Mouse (Mus musculus) T-helper 2 cell (primary cell): ENCODE results near the gene Crtc1.

ENCODE experiments used
- in situ Hi-C: fragments of 300-600 bp; cut with MboI, MseI; formaldehyde crosslinking; loops from one replicate; pipeline ENCODE4 v1.15.1; 2025; ENCODE audit warnings: high pct_unique_total_duplicates

Crtc1 gene

DNA sequence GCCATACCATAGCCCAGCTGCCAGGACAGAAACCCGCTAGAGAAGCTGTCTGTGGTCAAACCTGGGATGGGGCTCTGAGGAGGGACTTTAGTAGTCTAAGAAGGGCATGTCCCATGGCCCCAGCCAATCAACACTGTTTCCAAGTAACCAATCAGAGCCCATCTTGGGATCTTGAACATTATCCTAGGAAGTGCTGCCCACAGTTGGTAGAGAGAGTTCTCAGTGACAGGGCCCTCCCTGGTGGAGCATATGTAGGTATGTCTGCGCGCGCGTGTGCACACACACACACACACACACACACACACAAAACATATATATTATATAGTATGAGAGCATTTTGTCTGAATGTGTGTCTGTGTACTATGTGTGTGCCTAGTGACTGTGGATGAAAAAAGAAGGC, 46.3 kb downstream of the Crtc1 start:
- in situ Hi-C loops = loop anchor here (5.0 kb wide), 1 partner anchor 69 kb away; no protein-coding TSS in a partner anchor

DNA sequence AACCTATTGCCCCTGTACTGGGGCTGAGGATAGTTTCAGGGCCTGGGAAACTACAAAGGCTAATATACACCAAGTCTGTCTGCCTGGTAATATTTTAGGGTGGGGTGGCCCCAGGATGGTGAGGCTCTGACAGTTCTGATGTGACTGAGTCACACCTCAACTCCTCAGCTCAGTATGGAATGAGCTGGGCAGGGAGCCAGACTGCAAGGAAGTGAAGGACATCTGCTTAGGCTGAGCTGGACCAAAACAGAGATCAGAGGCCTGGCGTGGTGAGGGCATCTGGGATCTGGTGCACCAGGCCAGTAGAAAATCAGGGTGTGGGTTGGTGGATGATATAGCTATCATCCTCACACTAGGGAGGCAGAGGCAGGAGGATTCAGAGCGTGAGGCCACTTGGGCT, 49.7 kb downstream of the Crtc1 start:
- in situ Hi-C loops = loop anchor here (5.0 kb wide), 1 partner anchor 73 kb away; no protein-coding TSS in a partner anchor

DNA sequence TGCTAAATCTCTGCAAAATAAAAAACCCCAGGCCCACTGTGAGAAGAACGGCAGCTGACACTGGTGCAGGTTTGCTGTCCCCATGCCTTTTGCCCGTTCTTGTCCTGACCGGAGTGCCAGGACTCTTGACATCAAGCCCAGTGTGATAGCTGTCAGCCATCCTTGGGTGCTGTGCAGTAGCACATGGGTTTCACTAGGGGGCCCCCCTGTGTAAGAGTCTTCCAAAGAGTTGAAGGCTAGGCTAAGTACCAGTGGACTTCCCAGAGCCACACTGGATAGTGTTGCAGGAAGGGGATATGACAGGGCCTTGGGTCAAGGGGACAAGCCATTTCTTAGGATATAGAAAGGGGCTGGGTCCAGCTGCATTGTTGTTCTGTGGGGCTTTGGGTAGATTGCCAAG, 56.1 kb downstream of the Crtc1 start:
- in situ Hi-C loops = no loop called here

DNA sequence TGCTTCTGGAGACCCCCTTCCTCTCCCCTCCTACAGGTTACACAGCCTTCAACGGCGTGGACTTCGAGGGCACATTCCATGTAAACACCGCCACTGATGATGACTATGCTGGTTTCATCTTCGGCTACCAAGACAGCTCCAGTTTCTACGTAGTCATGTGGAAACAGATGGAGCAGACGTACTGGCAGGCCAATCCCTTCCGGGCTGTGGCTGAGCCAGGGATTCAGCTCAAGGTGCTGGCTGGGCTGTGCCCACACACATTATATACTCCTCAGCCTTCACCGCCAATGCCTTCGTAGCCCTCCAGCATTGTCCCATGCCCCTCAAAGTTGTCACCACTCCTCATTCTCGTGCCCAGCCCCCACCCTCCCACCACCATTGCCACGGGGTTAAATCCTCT, 59.3 kb downstream of the Crtc1 start:
- in situ Hi-C loops = no loop called here

DNA sequence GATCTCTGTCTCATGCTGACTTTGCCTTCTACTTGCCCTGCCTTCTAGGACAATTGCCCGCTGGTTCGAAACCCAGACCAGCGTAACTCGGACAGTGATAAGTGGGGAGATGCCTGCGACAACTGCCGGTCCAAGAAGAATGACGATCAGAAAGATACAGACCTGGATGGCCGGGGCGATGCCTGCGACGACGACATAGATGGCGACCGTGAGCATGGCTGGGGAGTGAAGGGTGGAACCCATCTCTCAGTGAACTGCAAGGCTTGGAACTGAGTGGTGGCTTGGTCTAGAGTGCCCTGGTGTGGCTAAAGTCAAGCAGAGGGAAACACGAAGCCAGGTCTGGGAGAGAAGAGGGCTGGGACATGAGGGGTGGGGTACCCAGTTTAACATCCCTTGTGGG, 62.3 kb downstream of the Crtc1 start:
- in situ Hi-C loops = no loop called here

DNA sequence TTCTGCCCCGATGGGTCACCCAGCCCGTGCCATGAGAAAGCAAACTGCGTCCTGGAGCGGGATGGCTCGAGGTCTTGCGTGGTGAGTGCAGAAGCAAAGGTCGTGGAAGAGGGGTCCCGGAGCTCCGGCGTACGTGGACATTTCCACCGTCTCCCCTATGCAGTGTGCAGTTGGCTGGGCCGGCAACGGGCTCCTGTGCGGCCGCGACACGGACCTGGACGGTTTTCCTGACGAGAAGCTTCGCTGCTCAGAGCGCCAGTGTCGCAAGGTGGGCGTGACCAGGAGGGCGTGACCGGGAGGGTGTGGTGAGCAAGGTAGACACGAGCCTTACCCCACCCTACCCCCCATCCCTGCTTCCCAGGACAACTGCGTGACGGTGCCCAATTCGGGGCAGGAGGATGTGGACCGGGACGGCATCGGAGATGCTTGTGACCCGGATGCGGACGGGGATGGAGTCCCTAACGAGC, 63.1 kb downstream of the Crtc1 start:
- in situ Hi-C loops = no loop called here

DNA sequence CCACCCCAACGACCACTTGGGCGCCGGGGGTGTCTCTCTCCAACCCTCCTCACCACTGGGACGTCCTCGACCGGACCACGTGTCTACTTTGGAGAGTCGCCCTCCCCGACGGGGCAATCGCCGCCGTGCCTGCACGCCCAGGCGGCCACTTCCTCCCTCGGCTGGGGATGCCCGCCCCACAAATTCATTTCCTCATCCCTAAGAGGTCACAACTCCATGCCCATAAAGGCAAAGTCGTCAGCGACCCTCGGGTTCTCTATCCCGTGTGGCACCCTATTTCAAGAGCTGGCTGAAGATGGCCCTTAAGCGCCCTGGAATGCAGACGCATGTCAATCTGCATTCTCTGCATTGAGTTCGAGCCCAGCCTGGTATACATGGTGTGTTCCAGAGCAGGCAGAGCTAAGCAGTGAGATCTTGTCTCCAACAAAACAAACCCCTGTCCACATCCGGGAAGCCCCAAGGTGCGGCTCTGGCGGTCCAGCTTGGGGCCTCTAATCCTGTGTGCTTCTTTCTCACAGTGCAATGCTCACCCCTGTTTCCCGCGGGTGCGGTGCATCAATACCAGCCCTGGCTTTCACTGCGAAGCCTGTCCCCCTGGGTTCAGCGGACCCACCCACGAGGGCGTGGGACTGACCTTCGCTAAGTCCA, 64.0 kb downstream of the Crtc1 start:
- in situ Hi-C loops = no loop called here

DNA sequence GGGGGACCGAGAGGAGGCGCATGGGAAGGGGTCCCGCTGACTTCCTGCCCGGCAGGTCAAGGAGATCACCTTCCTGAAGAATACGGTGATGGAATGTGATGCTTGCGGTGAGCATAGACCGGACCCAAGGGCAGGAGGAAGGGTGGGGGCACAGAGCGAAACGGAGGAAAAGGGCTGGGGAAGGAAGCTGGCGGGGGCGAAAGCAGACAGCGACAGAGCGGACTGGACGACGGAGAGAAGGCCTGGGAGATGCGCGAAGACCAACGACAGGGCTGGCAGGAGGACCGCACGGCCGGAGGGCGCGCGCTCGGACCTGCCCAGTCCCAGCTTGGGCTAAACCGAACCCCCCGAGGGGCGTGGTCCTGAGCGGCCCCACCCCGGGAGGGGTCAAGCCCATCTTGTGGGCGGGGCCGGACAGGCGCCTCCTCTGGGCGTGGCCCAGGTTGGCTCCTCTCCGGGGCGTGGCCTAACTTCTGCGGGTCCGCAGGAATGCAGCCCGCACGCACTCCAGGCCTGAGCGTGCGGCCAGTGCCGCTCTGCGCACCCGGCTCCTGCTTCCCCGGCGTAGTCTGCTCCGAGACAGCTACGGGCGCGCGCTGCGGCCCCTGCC, 65.0 kb downstream of the Crtc1 start:
- in situ Hi-C loops = loop anchor here (25.0 kb wide), 1 partner anchor 1088 kb away; the partner anchor contains the start of genes Abhd8, Dda1 and Mrpl34

DNA sequence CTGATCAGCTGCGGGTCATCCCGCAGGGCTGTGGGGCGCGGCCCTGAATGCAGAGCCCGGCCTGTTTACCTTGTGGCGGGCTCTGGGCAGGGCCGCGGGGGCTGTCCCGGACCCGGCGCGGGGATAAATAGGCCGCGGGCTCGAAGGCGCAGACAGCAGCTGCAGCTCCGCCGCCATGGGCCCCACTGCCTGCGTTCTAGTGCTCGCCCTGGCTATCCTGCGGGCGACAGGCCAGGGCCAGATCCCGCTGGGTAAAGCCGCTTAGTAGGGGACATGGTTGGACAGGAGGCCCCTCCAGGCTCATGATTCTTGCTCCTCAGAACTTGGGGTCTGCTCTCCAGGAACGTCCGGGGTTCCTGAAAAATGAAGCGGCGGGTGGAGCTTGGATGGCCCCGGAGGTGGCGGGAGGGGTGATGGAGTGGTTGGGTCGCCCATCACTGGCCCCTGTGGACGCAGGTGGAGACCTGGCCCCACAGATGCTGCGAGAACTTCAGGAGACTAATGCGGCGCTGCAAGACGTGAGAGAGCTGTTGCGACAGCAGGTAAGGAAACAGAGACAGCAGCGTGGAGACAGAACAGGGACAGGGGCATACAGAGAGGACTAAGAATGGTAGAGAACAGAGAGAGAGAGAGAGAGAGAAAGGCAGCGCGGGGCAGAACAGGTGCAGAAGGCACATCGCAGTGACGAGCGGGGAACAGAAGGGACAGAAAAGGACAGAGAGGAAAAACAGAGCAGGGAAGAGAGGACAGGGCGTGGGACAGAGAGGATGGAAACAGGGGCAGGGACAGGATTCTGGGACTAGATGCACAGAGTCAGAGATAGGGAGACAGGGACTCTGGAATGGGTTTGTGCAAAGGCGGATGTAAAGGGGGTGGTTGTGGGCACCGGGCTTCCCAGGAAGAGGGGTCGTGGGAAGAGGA, 65.7 kb downstream of the Crtc1 start, which contains the start of gene Comp:
Gene Comp (plus strand): TSS at position 162 of the 921 bp plus-strand sequence.
- in situ Hi-C loops = loop anchor here (25.0 kb wide), 1 partner anchor 1089 kb away; the partner anchor contains the start of genes Abhd8, Dda1 and Mrpl34

DNA sequence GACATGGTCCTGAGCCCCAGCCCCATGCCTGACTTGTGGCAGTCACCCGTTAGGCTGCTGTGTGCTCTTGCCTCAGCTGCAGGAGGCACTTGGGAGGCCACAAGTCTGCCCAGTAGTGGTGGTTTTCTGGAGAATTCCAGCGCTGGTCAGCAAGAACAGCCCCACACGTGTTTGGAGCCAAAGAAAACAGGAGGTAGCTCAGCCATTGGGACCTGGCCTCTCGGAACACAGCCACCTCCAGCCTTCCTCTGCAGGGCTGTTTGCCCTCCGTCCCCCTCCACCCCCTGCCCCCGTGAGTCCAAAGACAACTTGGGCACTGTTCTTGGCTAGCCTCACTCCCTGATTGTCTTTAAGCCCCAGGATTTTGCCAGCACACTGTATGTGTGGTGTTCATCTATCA, 67.4 kb downstream of the Crtc1 start:
- in situ Hi-C loops = loop anchor here (25.0 kb wide), 1 partner anchor 1090 kb away; the partner anchor contains the start of genes Abhd8, Dda1 and Mrpl34

DNA sequence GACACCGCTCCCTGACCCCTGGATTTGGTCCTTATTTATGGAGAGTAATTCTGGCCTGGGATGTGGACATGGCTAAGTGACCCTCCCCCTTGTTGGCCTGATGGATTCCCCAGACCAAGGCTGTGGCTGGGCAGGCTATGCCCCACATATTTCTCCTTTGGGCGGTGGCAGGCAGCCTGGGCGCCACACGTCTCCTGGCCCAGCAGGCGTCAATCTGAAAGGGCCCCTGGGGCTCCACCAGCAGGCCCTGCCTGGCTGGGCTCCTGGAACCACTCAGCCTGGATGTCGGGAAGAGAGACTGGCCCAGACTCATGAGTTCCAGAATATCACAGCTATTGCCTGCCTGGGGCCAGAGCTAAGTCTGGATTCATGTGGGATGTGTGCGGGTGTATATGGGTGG, 68.9 kb downstream of the Crtc1 start:
- in situ Hi-C loops = loop anchor here (25.0 kb wide), 1 partner anchor 1092 kb away; the partner anchor contains the start of genes Abhd8, Dda1 and Mrpl34

DNA sequence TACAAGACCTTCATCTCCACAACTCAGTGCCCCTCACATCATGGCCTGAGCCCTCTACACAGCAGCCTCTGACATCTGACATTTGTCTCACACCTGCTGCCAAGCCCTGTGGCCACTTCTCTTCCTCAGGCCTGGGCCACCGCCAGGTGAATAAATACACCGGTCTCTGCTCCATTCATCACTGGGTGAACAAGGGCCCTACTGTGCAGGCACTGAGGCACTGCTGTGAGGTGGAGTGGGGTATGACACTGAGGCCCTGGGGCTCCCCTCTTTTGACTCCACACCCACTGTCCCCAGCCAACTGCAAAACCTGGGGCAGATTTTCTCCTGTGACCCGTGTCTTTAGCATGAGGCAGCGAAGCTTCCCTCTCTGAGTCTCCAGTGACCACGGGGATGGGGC, 72.8 kb downstream of the Crtc1 start:
- in situ Hi-C loops = loop anchor here (10.0 to 25.0 kb wide), 2 partner anchors 388 to 1096 kb away; partner anchors contain the start of genes Abhd8, Dda1, Mrpl34 and Rab3a

DNA sequence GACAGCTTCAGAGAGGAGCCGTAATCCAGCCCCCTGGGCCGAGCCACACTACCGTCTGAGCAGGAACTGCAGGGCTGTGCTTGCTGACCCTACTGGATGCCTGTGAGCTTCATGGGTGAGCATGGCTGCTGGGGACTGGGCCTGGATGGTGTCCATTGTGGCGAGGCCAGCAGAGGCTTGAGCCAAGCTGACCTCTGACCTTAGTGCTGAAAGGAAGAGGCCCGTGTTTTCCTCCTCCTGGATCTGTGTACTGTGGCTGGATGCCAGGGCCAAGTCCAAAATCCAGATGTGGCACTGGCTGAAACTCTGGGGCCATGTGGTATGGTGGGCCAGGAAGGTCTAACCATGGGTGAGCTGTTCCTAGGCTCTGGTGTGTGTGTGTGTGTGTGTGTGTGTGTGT, 75.3 kb downstream of the Crtc1 start:
- in situ Hi-C loops = loop anchor here (10.0 to 25.0 kb wide), 2 partner anchors 391 to 1098 kb away; partner anchors contain the start of genes Abhd8, Dda1, Mrpl34 and Rab3a

DNA sequence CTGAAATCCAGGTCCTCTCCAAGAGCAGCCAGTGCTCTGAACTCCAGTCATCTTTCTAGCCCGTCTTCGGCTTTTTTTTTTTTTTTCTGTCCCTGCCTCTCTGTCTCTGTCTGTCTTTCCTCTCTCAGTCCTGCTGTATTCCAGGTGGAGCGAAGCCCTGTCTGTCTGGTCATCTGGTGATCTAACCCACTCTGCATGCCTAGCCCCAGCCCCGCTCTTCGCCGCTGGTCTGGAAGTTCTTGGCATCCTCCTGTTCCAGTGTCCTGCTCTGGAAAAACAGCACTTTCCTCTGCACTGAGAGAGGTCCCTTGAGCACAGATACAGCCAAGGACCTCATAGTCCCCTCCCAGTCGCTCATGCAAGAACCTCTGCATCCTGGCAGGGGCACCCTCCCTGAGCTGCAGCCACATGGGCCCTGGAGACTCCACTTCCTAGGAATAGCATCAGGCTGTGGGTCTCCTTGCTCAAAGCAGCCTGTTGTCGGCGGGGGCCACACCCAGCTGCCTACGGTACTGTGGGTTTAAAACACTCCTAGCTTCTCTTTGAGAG, 77.8 kb downstream of the Crtc1 start:
- in situ Hi-C loops = loop anchor here (10.0 to 25.0 kb wide), 2 partner anchors 393 to 1101 kb away; partner anchors contain the start of genes Abhd8, Dda1, Mrpl34 and Rab3a

DNA sequence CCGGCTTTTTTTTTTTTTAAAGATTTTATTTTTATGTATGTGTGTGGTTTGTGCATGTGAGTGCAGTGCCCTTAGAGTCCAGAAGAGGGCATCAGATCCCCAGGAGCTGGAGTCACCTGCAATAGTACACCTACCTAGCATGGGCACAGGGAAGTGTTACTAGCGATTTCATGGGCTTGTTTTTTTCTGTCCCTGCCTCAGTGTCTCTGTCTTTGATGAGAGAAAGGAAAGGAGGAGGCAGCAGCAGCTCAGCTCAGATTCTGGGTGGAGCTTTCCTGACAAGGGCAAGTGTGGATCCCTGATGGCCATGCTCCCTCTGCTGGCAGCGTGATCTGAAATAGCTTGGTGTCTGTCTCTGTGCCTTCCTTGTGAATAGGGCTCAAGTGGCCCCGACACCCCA, 78.6 kb downstream of the Crtc1 start:
- in situ Hi-C loops = loop anchor here (10.0 to 25.0 kb wide), 2 partner anchors 394 to 1102 kb away; partner anchors contain the start of genes Abhd8, Dda1, Mrpl34 and Rab3a

DNA sequence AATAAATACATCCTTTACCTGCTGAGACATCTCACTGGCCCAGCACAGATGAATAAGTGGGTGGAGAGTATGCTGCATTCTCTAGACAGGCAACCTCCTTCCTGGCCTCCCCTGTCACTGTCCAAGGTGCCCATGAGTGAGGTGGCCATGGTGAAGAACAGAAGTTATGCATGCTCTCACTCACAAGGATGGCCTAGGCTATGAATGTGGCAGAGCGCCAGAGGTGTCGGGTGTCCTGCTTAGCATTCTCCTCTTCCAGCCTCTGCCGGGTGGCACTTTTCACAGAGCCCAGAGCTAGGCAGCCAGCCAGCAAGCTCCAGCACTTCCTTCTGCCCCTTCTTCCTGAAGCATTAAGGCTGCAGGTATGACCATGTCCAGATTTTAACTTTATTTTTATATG, 80.0 kb downstream of the Crtc1 start:
- in situ Hi-C loops = loop anchor here (25.0 kb wide), 1 partner anchor 1103 kb away; the partner anchor contains the start of genes Abhd8, Dda1 and Mrpl34

DNA sequence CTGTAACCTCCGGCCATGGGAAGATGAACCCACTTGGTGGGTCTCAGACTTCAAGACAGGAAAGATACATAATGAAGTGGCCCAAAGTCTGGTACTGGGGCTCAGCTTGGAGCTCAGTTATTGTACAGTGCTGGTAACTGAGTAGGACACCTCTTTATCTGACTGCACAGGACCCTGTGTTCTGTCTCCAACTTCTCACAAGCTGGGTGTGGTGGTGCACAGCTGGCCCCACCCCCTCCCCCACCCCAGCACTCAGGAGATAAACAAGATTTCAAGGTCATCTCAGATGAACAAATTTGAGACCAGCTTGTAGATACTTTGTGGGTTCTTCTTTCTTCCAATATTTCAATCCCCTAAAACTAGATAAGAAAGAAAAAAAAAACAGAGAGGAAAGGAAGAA, 83.3 kb downstream of the Crtc1 start:
- in situ Hi-C loops = loop anchor here (25.0 kb wide), 1 partner anchor 1106 kb away; the partner anchor contains the start of genes Abhd8, Dda1 and Mrpl34

DNA sequence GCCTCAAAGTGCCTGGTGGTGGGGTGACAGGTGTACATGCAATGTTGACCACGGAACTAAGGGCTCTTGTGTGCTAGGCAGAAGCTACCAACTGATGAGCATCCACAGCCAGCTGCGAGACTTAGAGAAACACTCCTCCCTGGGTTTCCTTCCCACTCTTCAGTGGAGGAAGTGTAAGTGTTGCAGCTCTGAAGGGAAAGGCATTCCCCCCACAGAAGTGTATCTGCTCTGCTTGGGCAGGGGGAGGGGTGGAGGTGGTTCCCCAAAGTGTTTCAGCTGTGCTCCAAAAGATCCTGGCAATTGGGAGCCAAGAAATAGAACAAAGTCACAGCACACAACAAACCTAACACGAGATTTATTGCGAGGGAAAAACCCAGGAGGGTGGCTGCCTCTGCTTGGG, 85.4 kb downstream of the Crtc1 start:
- in situ Hi-C loops = loop anchor here (25.0 kb wide), 1 partner anchor 1108 kb away; the partner anchor contains the start of genes Abhd8, Dda1 and Mrpl34

DNA sequence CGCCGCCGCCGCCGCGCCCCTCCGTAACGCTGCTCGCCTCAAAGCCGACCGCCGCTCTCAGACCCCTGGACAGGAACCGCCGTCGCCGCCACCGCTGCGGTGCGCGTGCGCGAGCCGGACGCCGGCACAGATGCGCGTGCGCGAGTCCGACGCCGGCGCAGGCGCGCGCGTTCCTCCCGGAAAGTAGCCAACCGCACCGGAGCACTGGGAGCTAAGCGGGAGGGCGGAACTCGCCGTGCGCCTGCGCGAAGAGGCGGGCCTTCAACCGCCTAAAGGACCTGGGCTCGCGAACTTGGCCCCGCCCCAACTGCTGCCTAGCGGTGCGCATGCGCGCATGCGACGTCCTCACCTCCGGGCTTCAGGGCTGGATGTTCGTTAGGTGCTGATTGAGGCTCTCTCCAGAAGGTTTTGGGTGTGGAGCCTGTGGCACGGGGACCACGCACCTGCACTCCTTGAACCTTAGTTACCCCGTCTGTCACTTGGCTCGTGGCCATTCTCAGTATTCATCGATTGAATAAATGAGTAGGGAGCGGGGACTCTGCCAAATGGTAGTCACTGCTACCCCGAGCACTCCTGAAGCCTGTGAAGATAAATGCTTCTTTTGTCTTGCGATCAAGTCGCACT, 86.1 kb downstream of the Crtc1 start, which contains the start of gene Upf1:
Gene Upf1 (minus strand): TSS at position 85 of the 624 bp plus-strand sequence.
- in situ Hi-C loops = loop anchor here (25.0 kb wide), 1 partner anchor 1109 kb away; the partner anchor contains the start of genes Abhd8, Dda1 and Mrpl34

DNA sequence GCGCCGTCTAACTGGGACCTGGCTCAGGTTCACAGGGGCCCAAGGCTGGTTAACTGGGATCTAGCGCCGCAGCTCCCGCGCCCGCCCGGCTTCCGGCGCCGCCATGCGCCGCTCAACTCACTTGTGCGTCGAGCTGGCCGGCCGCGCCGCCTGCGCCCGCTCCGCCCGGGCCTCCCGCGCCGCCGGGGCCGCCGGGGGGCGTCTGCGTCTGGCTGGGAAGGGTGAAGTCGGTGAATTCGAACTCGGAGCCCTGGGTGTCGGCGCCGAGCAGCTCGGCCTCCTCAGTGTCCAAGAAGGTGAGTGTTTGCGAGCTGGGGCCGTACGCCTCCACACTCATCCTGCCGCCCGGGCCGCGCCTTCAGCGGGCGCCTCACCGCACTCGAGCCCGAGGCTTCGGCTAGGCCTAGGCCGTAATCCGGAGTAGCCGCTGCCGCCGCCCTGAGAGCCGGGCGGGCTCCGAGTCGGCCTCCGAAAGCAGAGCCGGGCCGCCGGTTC, 86.7 kb downstream of the Crtc1 start:
- in situ Hi-C loops = loop anchor here (25.0 kb wide), 1 partner anchor 1110 kb away; the partner anchor contains the start of genes Abhd8, Dda1 and Mrpl34
